Mouse (Mus musculus): ENCODE data around the gene Stat5b.

Stat5b gene

DNA sequence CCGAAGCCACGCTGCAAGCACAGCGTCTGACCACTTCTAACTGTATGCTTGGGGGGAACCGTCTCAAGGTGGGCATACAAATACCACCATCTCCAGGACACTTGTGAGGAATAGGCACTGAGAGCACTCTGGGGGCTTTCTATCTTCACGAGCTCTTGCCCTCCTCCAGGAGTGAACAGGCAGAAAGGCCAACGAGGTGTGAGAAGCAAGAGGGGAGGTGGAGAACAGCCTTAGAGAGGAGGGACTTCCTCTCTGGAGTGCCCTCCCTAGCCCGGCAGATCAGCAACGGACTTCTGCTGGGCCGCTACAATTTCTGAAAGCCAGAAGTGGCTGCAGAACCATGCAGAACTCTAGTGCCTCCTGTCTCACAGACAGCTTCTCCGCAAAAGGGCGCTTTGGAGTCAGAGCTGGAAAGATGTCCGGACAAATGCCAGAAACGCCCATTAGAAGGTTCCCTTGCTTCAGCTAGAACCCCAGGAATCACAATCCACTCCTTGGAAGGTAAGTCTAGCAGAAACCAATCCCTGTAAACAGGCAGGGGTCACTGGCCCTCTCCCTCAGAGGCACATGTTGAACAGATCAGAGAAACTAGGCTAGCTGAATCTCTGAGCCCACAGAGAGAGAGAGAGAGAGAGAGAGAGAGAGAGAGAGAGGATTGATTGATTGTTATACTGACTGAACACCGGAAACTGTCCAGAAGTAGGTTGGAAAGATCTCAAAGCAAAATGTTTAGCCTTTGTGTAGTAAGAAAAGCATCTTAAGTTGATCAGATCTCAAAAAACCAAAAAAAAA, 114.4 kb downstream of the Stat5b start:
- DNase-seq (ENCODE audit: low spot score in 2 of 2): no peak

DNA sequence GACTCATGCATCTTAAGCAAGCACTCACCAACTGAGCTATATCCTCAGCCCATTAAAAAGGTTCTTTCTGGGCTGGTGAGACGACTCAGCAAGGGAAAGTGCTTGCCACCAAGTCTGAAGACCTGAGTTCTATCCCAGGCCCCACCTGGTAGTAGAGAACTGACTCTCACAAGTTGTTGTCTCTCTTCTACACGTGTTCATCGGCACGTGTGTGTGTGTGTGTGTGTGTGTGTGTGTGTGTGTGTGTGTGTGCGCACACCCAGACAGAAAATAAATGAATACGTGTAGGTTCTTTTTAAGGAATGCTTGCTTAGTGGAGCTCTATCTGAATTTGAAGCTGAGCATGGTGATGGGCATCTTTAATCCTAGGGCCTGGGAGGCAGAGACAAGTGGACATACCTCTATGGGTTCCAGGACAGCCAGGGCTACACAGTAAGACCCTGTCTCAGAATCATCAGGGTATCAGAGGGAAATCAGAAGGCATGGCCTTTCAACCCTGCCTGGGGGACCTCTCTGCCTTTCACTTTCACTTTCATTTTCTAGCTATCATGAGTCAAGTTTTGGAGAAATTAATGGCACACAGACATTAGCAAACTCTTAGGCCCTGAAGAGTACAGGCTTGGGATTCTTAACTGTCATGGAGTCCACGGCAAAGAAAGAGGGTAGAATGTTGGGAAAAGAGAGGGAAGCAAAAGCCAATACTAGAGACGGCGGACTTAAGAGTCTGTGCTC, 115.2 kb downstream of the Stat5b start:
- no peak for DNase-seq (ENCODE audit: low spot score in 2 of 2)
